Mouse (Mus musculus) hindbrain, embryonic 11.5 days (tissue): ENCODE data around the gene Psmd8. TPM values are rescaled to one million over a fixed set of nuclear protein-coding genes. Genes with fewer than 3 reads are reported as not detected.
"Not testable (repeated sequence)": the region's sequence is repeated elsewhere in the genome, so short reads cannot be mapped to it uniquely, and the experiment has no call there.

ENCODE experiments used
- ATAC-seq: fragments of 200-750 bp; cut with Nextera tagmentation; 2 replicates; pipeline ENCODE4 v1.8.0; 2017; ENCODE audit warnings: mild to moderate bottlenecking, moderate TSS enrichment, moderate library complexity; ENCODE audit not compliant: low FRiP score
- DNase-seq: peaks from one replicate; pipeline ENCODE4 v3.0.0-alpha.2; 2015; ENCODE audit warnings: low spot score
- H3K27ac ChIP-seq: fragments of 300-500 bp; sonication (generic); 2 replicates; pipeline ENCODE4 v1.5.1; 2014; ENCODE audit warnings: mild to moderate bottlenecking, low read depth, low read length
- H3K27me3 ChIP-seq: fragments of 300-500 bp; sonication (generic); 2 replicates; pipeline ENCODE4 v1.6.1; 2014; ENCODE audit warnings: mild to moderate bottlenecking, low read length, moderate library complexity, mixed read lengths; ENCODE audit not compliant: control insufficient read depth, insufficient read depth
- H3K36me3 ChIP-seq: fragments of 300-500 bp; sonication (generic); 2 replicates; pipeline ENCODE4 v1.6.1; 2014; ENCODE audit warnings: mild to moderate bottlenecking, low read length, moderate library complexity, mixed read lengths; ENCODE audit not compliant: control insufficient read depth, insufficient read depth
- H3K4me1 ChIP-seq: fragments of 300-500 bp; sonication (generic); replicated peaks from 2 replicates; pipeline ENCODE4 v1.6.1; 2014; ENCODE audit warnings: low read length, mixed read lengths; ENCODE audit not compliant: control insufficient read depth, insufficient read depth
- H3K4me2 ChIP-seq: fragments of 300-500 bp; sonication (generic); replicated peaks from 2 replicates; pipeline ENCODE4 v1.6.1; 2014; ENCODE audit warnings: mild to moderate bottlenecking, low read depth, low read length
- H3K4me3 ChIP-seq: fragments of 300-500 bp; sonication (generic); 2 replicates; pipeline ENCODE4 v1.5.1; 2014; ENCODE audit warnings: low read depth, low read length
- H3K9ac ChIP-seq: fragments of 300-500 bp; sonication (generic); 2 replicates; pipeline ENCODE4 v1.6.1; 2014; ENCODE audit warnings: low read depth, low read length
- H3K9me3 ChIP-seq: fragments of 300-500 bp; sonication (generic); 2 replicates; pipeline ENCODE4 v1.6.1; 2016; ENCODE audit warnings: low read length; ENCODE audit not compliant: control insufficient read depth
- WGBS: fragments of 180-500 bp; shearing (Covaris S2); extraction: QIAGEN DNeasy Blood & Tissue Kit; methylation state at CpG from one replicate; pipeline ENCODE4 v1.1.7; 2014; 5-methylcytosine and 5-hydroxymethylcytosine counted together
- polyA plus RNA-seq: library from polyadenylated mRNA; unstranded; fragments of >200 nt; fragmentation: Nextera tagmentation; extraction: Ambion mirVana; gene quantifications from 2 replicates; pipeline ENCODE4 v1.2.1, GENCODE M21; 2014

Psmd8 gene
- polyA plus RNA-seq, 1 experiment from 2014 or later = 343 TPM

GRCm38 (mm10) chr7:29154018-29154720, 26.3 kb downstream of the Psmd8 start:
- peaks cover 5% of the 10 kb centered on the region; the same call in 1 of the 2 replicates for H3K27me3 ChIP-seq
- no peaks in the 10 kb centered on the region for H3K36me3 ChIP-seq
- 96% methylated on average over 14 of the region's 14 CpGs for WGBS
- no peak overlapping the region for H3K27ac ChIP-seq
- H3K9me3 ChIP-seq = no peaks in the 10 kb centered on the region
- ATAC-seq (no peak), DNase-seq (no peak)
- no peak overlapping the region for H3K4me2 ChIP-seq
- no peaks in the 10 kb centered on the region for H3K4me1 ChIP-seq
- H3K4me3 ChIP-seq = no peak overlapping the region
- H3K9ac ChIP-seq = no peak overlapping the region

GRCm38 (mm10) chr7:29151486-29151885, 29.0 kb downstream of the Psmd8 start:
- no peak for ATAC-seq

GRCm38 (mm10) chr7:29148771-29149170, 31.7 kb downstream of the Psmd8 start:
- Histone ChIP-seq H3K36me3 (no peaks in the 10 kb centered on the region), H3K9me3 (no peaks in the 10 kb centered on the region), H3K27me3 (no peaks in the 10 kb centered on the region), H3K27ac (no peak overlapping the region), H3K9ac (no peak overlapping the region), H3K4me1 (no peaks in the 10 kb centered on the region), H3K4me3 (no peak overlapping the region), H3K4me2 (no peak overlapping the region)
- 87% methylated on average over 15 of the region's 15 CpGs for WGBS
- DNase-seq = no peak
- no peak for ATAC-seq

More at GRCm38 (mm10) chr7:29151486-29151885, 29.0 kb downstream of the Psmd8 start:
- H3K4me1 ChIP-seq = no peaks in the 10 kb centered on the region
- 0 out of 2 replicates have a peak, but pooled peaks cover 2% of the 10 kb centered on the region for H3K27me3 ChIP-seq
- no peak overlapping the region for H3K4me2 ChIP-seq
- 74% methylated on average over 10 of the region's 10 CpGs for WGBS
- H3K9ac ChIP-seq = no peak overlapping the region
- H3K27ac ChIP-seq = no peak overlapping the region
- H3K9me3 ChIP-seq = no peaks in the 10 kb centered on the region
- no peaks in the 10 kb centered on the region for H3K36me3 ChIP-seq
- DNase-seq = no peak
- H3K4me3 ChIP-seq = no peak overlapping the region

GRCm38 (mm10) chr7:29146625-29147367, 33.7 kb downstream of the Psmd8 start:
- Histone ChIP-seq H3K9me3 (no peaks in the 10 kb centered on the region), H3K27me3 (no peaks in the 10 kb centered on the region), H3K4me3 (no peak overlapping the region), H3K27ac (no peak overlapping the region), H3K4me1 (no peaks in the 10 kb centered on the region), H3K9ac (no peak overlapping the region), H3K4me2 (no peak overlapping the region), H3K36me3 (no peaks in the 10 kb centered on the region)
- DNase-seq (no peak), ATAC-seq (no peak)
- WGBS = 84% methylated on average over 7 of the region's 7 CpGs

GRCm38 (mm10) chr7:29144006-29144405, 36.5 kb downstream of the Psmd8 start:
- 92% methylated on average over 4 of the region's 4 CpGs for WGBS
- no peak for ATAC-seq
- H3K4me2 ChIP-seq = no peak overlapping the region
- no peak overlapping the region for H3K4me3 ChIP-seq
- H3K27me3 ChIP-seq = no peaks in the 10 kb centered on the region
- no peak for DNase-seq
- no peak overlapping the region for H3K9ac ChIP-seq
- no peak overlapping the region for H3K27ac ChIP-seq
- H3K4me1 ChIP-seq = no peaks in the 10 kb centered on the region
- no peaks in the 10 kb centered on the region for H3K36me3 ChIP-seq
- no peaks in the 10 kb centered on the region for H3K9me3 ChIP-seq

GRCm38 (mm10) chr7:29141416-29141815, 39.1 kb downstream of the Psmd8 start:
- Histone ChIP-seq H3K36me3 (no peaks in the 10 kb centered on the region), H3K9ac (no peak overlapping the region), H3K27me3 (no peaks in the 10 kb centered on the region; the same call in 1 of the 2 replicates), H3K27ac (no peak overlapping the region), H3K4me3 (no peak overlapping the region), H3K9me3 (no peaks in the 10 kb centered on the region), H3K4me1 (no peaks in the 10 kb centered on the region), H3K4me2 (no peak overlapping the region)
- DNase-seq = no peak
- ATAC-seq = no peak
- WGBS = 84% methylated on average over 8 of the region's 8 CpGs

- H3K4me3 ChIP-seq, H3K4me2 ChIP-seq, H3K27ac ChIP-seq, H3K9ac ChIP-seq, H3K4me1 ChIP-seq, DNase-seq, ATAC-seq, H3K27me3 ChIP-seq, H3K9me3 ChIP-seq, H3K36me3 ChIP-seq: not testable (repeated sequence)
- WGBS = 89% methylated on average over 3 of the region's 4 CpGs
Measured at GRCm38 (mm10) chr7:29139237-29139636, 41.3 kb downstream of the Psmd8 start.

- H3K4me2 ChIP-seq = no peak overlapping the region
- H3K4me1 ChIP-seq = no peaks in the 10 kb centered on the region
- H3K27ac ChIP-seq = no peak overlapping the region
- H3K4me3 ChIP-seq = no peak overlapping the region
- DNase-seq (no peak), ATAC-seq (no peak)
- WGBS = 41% methylated on average over 16 of the region's 16 CpGs
- H3K27me3 ChIP-seq = peaks cover 5% of the 10 kb centered on the region
- H3K9ac ChIP-seq = no peak overlapping the region
- H3K36me3 ChIP-seq = no peaks in the 10 kb centered on the region
- no peaks in the 10 kb centered on the region for H3K9me3 ChIP-seq
Measured at GRCm38 (mm10) chr7:29137429-29137828, 43.1 kb downstream of the Psmd8 start.
